Mouse (Mus musculus) kidney, adult 11 months (tissue): ENCODE measurements at regions not wholly inside any gene's neighbourhood (a gene's known extent, or its start where the extent isn't known, plus 50 kb on each side); places are given as distances from the start of the nearest gene placed in this dataset.

ENCODE experiments used
- DNase-seq: peaks from one replicate; pipeline ENCODE4 v3.0.0; 2022

- DNase-seq: no peak
These were observed 89.1 kb downstream of the Kcnj2 start for GRCm38 (mm10) chr11:111155023-111155422.

GRCm38 (mm10) chr11:111155747-111156146 is 89.8 kb downstream of the Kcnj2 start:
- no peak for DNase-seq

- no peak for DNase-seq
These were observed 93.3 kb downstream of the Kcnj2 start for GRCm38 (mm10) chr11:111159299-111159698.

GRCm38 (mm10) chr11:111164907-111165306 is 98.9 kb downstream of the Kcnj2 start:
- DNase-seq: no peak

- no peak for DNase-seq
These were observed 104.3 kb downstream of the Kcnj2 start for GRCm38 (mm10) chr11:111170174-111170800.

GRCm38 (mm10) chr11:111173525-111173924 is 107.6 kb downstream of the Kcnj2 start:
- DNase-seq: no peak

GRCm38 (mm10) chr11:111175566-111175965 is 109.6 kb downstream of the Kcnj2 start:
- DNase-seq: no peak

GRCm38 (mm10) chr11:111177516-111177915 is 111.6 kb downstream of the Kcnj2 start:
- no peak for DNase-seq

- no peak for DNase-seq
These were observed 131.5 kb downstream of the Kcnj2 start for GRCm38 (mm10) chr11:111197422-111197821.

GRCm38 (mm10) chr11:111200512-111200911 is 134.5 kb downstream of the Kcnj2 start:
- DNase-seq: no peak

GRCm38 (mm10) chr11:111202780-111203179 is 136.8 kb downstream of the Kcnj2 start:
- no peak for DNase-seq

GRCm38 (mm10) chr11:111210565-111210964 is 144.6 kb downstream of the Kcnj2 start:
- DNase-seq: no peak

- no peak for DNase-seq
These were observed 146.2 kb downstream of the Kcnj2 start for GRCm38 (mm10) chr11:111212038-111212701.

GRCm38 (mm10) chr11:111212702-111213328 is 146.9 kb downstream of the Kcnj2 start:
- no peak for DNase-seq

- no peak for DNase-seq
These were observed 149.0 kb downstream of the Kcnj2 start for GRCm38 (mm10) chr11:111215006-111215405.

- DNase-seq: no peak
These were observed 157.9 kb downstream of the Kcnj2 start for GRCm38 (mm10) chr11:111223834-111224233.

- DNase-seq: no peak
These were observed 161.3 kb downstream of the Kcnj2 start for GRCm38 (mm10) chr11:111227305-111227704.

GRCm38 (mm10) chr11:111236741-111237140 is 170.8 kb downstream of the Kcnj2 start:
- no peak for DNase-seq

GRCm38 (mm10) chr11:111239784-111240183 is 173.8 kb downstream of the Kcnj2 start:
- DNase-seq: no peak

- no peak for DNase-seq
These were observed 186.3 kb downstream of the Kcnj2 start for GRCm38 (mm10) chr11:111252226-111252625.

- no peak for DNase-seq
These were observed 190.6 kb downstream of the Kcnj2 start for GRCm38 (mm10) chr11:111256596-111256995.

GRCm38 (mm10) chr11:111260691-111261383 is 194.9 kb downstream of the Kcnj2 start:
- no peak for DNase-seq

GRCm38 (mm10) chr11:111273651-111274050 is 207.7 kb downstream of the Kcnj2 start:
- no peak for DNase-seq

- DNase-seq: no peak
These were observed 214.8 kb downstream of the Kcnj2 start for GRCm38 (mm10) chr11:111280769-111281168.
